Mouse (Mus musculus) embryonic facial prominence, embryonic 11.5 days (tissue): ENCODE measurements at regions not wholly inside any gene's neighbourhood (a gene's known extent, or its start where the extent isn't known, plus 50 kb on each side); places are given as distances from the start of the nearest gene placed in this dataset.

Source experiments
- ATAC-seq: fragments of 200-750 bp; cut with Nextera tagmentation; replicated peaks from 2 replicates; pipeline ENCODE4 v1.8.0; 2017; ENCODE audit warnings: low read depth; ENCODE audit not compliant: insufficient number of reproducible peaks, low FRiP score, low TSS enrichment
- DNase-seq: peaks from one replicate; pipeline ENCODE4 v3.0.0-alpha.2; 2015; ENCODE audit warnings: low spot score
- H3K27ac ChIP-seq: fragments of 300-500 bp; sonication (generic); replicated peaks from 2 replicates; pipeline ENCODE4 v1.5.1; 2014; ENCODE audit warnings: mild to moderate bottlenecking, low read depth, low read length, control low read depth
- H3K27me3 ChIP-seq: fragments of 300-500 bp; sonication (generic); 2 replicates; pipeline ENCODE4 v1.6.1; 2014; ENCODE audit warnings: mild to moderate bottlenecking, low read length, moderate library complexity, mixed read lengths; ENCODE audit not compliant: control insufficient read depth, insufficient read depth
- H3K36me3 ChIP-seq: fragments of 300-500 bp; sonication (generic); replicated peaks from 2 replicates; pipeline ENCODE4 v1.6.1; 2014; ENCODE audit warnings: low read depth, mild to moderate bottlenecking, low read length, moderate library complexity, mixed read lengths; ENCODE audit not compliant: control insufficient read depth, insufficient read depth
- H3K4me1 ChIP-seq: fragments of 300-500 bp; sonication (generic); 2 replicates; pipeline ENCODE4 v1.6.1; 2014; ENCODE audit warnings: low read length, mixed read lengths; ENCODE audit not compliant: control insufficient read depth, insufficient read depth
- H3K4me2 ChIP-seq: fragments of 300-500 bp; sonication (generic); 2 replicates; pipeline ENCODE4 v1.6.1; 2014; ENCODE audit warnings: low read depth, mild to moderate bottlenecking, control low read depth, low read length, moderate library complexity
- H3K4me3 ChIP-seq: fragments of 300-500 bp; sonication (generic); 2 replicates; pipeline ENCODE4 v1.5.1; 2014; ENCODE audit warnings: low read depth, low read length, control low read depth
- H3K9ac ChIP-seq: fragments of 300-500 bp; sonication (generic); replicated peaks from 2 replicates; pipeline ENCODE4 v1.6.1; 2014; ENCODE audit warnings: mild to moderate bottlenecking, control low read depth, low read length
- H3K9me3 ChIP-seq: fragments of 300-500 bp; sonication (generic); replicated peaks from 2 replicates; pipeline ENCODE4 v1.6.1; 2016; ENCODE audit warnings: mild to moderate bottlenecking, low read length, inconsistent platforms, mixed read lengths; ENCODE audit not compliant: control insufficient read depth
- WGBS: fragments of 180-500 bp; shearing (Covaris S2); extraction: QIAGEN DNeasy Blood & Tissue Kit; methylation state at CpG from one replicate; pipeline ENCODE4 v1.1.7; 2014; 5-methylcytosine and 5-hydroxymethylcytosine counted together

- Histone ChIP-seq H3K4me2 (no peak overlapping the region), H3K36me3 (no peaks in the 10 kb centered on the region), H3K9me3 (no peaks in the 10 kb centered on the region), H3K4me3 (no peak overlapping the region), H3K27ac (no peak overlapping the region), H3K9ac (no peak overlapping the region), H3K27me3 (no peaks in the 10 kb centered on the region), H3K4me1 (no peaks in the 10 kb centered on the region)
- ATAC-seq: no peak
- 82% methylated on average over 2 of the region's 2 CpGs for WGBS
- DNase-seq: no peak
Measured at GRCm38 (mm10) chr12:67799776-67800175, 577.4 kb upstream of the Mdga2 start.
